Mouse (Mus musculus): ENCODE results near the gene Hist1h4m.
"Not testable (repeated sequence)": the region's sequence is repeated elsewhere in the genome, so short reads cannot be mapped to it uniquely, and the experiment has no call there.

Hist1h4m gene

GRCm38 (mm10) chr13:21811539-21811938, at the start of gene Hist1h4m:
Gene Hist1h4m, plus strand, starts transcription at chr13:21811746.
- DNase-seq (ENCODE audit: low read depth, low spot score) = not testable (repeated sequence)

DNA sequence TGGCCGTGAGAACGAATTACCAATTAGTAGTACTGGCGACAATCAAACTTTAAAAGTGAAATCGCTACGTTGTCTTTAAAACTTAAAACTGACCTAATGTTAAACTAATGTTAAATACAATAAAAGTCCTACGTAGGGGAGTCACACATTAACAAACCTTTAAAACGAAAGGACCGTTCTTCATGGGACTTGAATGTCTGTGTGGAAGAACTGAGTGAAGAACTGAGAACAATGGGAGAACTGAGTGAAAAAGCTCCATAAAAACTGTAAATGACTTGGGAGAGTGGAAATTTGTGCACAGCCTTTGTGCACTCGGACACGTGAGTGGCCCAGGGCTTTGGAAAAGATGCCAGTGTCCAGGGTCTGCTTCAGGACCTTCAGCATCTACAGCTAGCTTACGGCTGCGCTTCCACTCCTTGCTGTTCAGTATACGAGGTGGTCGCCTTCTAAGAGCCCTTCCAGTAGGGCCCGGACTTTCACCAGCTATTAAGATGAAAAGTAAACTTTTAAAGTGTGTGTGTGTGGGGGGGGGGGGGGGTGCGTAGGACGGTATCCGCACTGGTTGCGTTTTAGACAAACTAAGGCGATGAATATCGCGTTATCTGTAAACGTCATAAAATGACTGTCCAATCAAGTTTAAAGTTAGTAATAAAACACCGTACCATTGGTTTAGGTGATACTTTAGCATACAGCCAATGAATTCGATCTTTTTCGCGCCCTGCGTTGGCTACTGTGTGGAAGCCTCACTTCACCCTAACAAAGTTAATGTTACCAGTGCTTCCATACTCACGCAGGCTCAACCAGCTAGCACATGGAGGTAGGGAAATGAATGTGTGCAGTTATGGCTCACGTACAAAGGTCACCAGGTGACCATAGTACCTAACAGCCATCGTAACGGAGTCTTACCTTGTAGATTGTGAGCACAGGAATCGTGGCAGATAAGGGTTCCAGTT, 32.5 kb upstream of the Hist1h4m start:
- peak; percentile 94 for DNase-seq (ENCODE audit: low read depth, low spot score)

GRCm38 (mm10) chr13:21779767-21780731, 31.5 kb upstream of the Hist1h4m start, which contains the start of gene Hist1h1b:
Gene Hist1h1b, minus strand, starts transcription at chr13:21780625.
- DNase-seq (ENCODE audit: low read depth, low spot score) = peak; percentile 91

DNA sequence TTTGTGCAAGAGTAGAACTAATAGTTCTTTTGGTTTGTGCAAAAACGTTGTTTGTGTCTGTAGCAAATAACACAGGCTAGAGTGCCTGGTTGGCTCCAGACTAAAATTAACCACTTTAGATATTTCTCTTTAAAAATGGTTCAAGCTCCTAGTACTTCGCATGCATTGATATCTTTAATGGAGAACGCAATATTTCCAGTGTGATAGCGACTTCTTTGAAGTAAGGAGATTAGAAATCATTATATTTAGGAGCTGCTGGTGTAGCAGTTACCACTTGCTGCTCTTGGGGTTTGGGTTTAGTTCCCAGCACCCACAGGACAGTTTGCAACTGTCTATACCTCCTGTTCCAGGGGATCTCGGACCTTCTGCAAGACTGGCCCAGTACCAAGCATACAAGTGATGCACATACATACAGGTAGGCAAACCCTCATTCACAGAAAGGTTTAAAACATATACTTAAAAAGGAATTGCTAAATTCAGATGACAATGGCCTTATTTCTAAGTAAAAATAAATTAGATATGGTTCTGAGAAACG, 30.5 kb upstream of the Hist1h4m start:
- peak; percentile 44 for DNase-seq (ENCODE audit: low read depth, low spot score)

DNA sequence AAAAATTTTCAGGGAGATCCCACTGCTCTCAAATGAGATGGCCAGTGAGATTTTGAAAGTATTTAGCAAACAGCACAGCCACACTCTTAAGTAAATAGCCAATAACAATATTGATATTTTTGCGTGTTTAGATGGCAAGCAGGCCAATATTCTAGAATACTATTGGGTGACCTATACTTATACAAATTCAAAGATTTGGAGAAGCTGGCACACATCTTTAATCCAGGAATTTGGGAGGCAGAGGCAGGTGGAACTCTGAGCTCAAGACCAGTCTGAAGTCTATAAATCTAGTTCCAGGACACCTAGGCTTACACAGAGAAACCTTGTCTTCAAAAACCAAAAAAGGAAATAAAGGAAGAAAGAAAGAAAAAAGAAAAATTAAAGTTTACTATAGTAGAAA, 29.9 kb upstream of the Hist1h4m start:
- no peak for DNase-seq (ENCODE audit: low read depth, low spot score)

DNA sequence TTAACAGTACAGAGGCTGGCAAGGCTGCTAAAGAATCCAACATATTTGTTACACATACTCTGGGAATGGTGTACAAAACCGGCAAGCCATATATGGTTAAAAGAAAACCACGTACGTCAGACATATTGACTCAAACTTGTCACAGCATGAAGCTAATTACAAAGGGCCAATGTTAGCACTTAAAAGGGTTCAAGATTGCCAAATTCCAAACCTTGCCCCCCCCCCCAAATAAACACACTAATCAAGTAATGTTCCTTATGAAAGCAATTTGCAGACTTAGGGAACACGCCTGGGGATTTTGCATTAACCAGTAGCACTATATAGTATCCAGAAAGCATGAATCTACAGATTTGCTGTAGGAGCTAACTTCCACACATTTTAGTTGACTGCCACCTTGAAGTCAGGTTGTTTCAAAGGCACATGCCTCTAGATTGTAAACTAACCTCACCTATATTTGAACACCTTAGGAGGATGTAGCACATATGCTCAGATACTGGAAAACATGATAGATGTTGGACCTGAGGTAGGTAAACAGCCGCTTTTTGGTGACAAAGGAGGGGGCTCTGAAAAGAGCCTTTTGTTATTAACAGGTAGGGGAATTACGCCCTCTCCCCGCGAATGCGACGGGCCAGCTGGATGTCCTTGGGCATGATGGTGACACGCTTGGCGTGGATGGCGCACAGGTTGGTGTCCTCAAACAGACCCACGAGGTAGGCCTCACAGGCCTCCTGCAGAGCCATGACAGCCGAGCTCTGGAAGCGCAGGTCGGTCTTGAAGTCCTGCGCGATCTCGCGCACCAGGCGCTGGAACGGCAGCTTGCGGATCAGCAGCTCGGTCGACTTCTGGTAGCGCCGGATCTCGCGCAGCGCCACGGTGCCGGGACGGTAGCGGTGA, 28.9 kb upstream of the Hist1h4m start:
- peak; percentile 86 for DNase-seq (ENCODE audit: low read depth, low spot score)

DNA sequence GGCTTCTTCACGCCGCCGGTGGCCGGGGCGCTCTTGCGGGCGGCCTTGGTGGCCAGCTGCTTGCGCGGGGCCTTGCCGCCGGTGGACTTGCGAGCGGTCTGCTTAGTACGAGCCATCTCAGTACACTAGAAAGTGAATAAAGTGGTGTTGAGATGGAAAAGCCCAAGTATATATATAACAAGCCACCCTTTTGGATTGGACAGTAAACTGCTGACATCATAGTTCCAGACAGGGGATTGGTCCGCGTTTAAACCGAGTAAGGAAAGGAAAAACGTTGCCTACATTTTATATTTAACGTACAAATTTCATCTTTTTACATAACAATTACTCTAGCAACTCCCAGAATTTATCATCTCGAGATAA, 28.3 kb upstream of the Hist1h4m start, which contains the start of gene Hist1h3i:
Gene Hist1h3i (minus strand): TSS at position 116 of the 363 bp plus-strand sequence.
- peak; percentile 94 for DNase-seq (ENCODE audit: low read depth, low spot score)

- DNase-seq (ENCODE audit: low read depth, low spot score) = peak; percentile 87
Measured at GRCm38 (mm10) chr13:21783734-21784161, 27.8 kb upstream of the Hist1h4m start.

DNA sequence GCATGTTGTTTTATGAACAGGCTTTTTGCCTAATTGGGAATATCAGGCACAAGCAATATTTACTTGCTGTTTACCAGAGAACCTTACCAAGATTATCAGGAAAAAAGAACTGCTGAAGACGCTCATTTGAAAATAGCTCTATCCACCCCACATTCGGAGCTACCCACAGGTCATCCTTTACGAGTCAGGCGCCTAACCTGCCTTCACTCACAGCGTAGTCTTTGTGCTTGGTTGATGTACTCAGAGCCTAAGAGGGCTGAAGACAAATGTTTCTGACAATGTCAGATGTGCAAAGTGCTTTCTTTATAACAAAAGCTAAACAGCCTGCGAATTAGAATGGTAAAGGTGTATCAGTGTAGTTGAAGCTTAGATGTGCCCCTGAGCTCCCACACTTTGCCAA, 27.2 kb upstream of the Hist1h4m start:
- no peak for DNase-seq (ENCODE audit: low read depth, low spot score)

GRCm38 (mm10) chr13:21786189-21786898, 25.2 kb upstream of the Hist1h4m start:
- peak; percentile 68 for DNase-seq (ENCODE audit: low read depth, low spot score)

DNA sequence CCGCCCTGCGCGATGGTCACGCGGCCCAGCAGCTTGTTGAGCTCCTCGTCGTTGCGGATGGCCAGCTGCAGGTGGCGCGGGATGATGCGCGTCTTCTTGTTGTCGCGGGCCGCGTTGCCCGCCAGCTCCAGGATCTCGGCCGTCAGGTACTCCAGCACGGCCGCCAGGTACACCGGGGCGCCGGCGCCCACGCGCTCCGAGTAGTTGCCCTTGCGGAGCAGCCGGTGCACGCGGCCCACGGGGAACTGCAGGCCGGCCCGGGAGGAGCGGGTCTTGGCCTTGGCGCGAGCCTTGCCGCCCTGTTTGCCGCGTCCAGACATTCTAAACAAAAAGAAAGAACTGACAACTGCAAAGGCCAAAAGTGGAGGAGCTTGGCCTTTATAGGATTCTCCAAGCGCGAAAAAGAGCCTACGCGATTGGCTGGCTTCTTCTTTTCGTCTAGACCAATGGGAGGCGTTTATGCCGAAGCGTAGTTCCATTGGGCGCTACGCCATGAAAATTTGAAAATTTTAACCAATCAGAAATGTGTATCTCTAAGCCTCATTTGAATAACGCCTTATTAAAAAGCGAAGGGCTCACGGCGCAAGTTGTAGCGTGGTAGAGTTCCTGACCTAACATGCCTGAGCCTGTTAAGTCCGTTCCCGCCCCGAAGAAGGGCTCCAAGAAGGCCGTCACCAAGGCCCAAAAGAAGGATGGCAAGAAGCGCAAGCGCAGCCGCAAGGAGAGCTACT, 24.5 kb upstream of the Hist1h4m start, which contains the start of the genes Hist1h2an and Hist1h2bp:
Gene Hist1h2an (minus strand): TSS at position 320 of the 731 bp plus-strand sequence.
Gene Hist1h2bp (plus strand): TSS at position 563 of the 731 bp plus-strand sequence.
- peak; percentile 98 for DNase-seq (ENCODE audit: low read depth, low spot score)

DNA sequence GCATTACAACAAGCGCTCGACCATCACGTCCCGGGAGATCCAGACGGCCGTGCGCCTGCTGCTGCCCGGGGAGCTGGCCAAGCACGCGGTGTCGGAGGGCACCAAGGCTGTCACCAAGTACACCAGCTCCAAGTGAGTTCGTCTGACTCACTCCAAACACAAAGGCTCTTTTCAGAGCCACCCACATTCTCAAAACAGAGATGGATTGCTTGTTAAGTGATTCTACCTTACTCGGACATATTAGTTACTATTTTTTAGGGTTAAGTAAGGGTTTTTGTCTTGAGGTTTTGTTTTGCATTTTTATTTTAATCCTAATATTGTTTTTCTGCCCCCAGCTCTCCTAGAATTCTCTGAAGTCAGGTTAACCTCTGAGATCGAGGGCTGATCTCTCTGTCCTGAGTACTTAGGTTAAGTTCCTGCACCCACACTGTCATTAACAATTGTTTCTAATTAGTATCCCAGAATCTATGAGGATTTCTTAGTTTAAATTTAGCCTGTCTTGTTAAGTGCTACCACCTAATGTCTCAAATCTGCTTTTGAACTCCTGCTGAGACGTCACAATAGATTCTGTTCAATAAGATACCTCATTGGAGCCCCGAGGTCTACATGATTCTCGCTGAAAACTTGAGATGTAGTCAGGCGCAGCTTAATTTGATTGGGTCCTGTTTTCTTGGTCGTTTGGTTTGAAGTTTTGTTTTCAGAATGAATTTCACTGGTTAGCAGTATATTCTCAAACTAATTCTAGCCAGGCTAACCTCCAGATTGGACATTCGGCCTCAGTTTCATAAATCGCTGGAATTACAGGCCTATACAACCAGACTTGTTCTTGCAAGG, 23.6 kb upstream of the Hist1h4m start:
- peak; percentile 60 for DNase-seq (ENCODE audit: low read depth, low spot score)

DNA sequence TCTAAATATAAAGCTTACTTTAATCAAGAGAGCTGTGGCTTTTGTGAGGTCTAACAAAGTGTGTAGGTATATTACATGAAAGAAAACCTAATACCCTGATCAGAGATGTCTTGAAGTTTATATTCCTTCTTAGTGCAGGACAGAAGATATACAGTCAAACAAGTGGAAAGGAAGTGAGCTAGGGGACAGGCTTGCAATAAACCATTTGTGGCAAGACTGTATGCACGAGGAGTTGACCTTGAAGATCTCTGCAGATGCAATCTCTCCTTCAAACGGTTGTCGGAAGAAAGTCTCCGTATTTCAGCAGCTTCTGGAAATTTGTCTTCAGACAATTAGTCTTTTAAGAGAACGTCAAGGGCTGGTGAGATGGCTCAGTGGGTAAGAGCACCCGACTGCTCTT, 21.6 kb upstream of the Hist1h4m start:
- no peak for DNase-seq (ENCODE audit: low read depth, low spot score)

GRCm38 (mm10) chr13:21790601-21791283, 20.8 kb upstream of the Hist1h4m start:
- peak; percentile 85 for DNase-seq (ENCODE audit: low read depth, low spot score)

GRCm38 (mm10) chr13:21795584-21795983, 16.0 kb upstream of the Hist1h4m start:
- peak; percentile 73 for DNase-seq (ENCODE audit: low read depth, low spot score)

DNA sequence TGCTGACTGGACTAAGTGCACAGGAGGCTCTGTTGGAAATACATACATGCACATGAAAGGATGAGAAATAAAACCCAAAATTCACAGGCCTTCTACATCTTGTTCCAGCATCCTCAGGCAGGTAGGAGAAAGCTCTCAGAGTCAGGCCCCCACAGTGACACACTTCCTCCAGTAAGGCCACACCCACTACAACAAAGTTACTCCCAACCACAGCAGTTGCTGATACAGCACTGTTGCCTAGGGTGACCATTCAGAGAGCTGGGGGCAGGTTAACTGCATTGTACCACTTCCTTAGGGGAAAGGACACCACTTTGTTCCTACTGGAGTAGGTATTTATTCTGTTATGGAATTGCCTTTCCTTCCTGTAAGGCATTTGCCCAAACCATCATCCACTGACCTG, 14.4 kb upstream of the Hist1h4m start:
- not testable (repeated sequence) for DNase-seq (ENCODE audit: low read depth, low spot score)

- DNase-seq (ENCODE audit: low read depth, low spot score) = not testable (repeated sequence)
Measured at GRCm38 (mm10) chr13:21803058-21803457, 8.5 kb upstream of the Hist1h4m start.

Data from ES-CJ7 (cell line).